Mouse (Mus musculus): Measurements from ENCODE around the gene Mecom. TPM values are rescaled to one million over a fixed set of nuclear protein-coding genes. Genes with fewer than 3 reads are reported as not detected.

Mecom gene
- polyA plus RNA-seq, 1 experiment, result 74.4 TPM

DNA sequence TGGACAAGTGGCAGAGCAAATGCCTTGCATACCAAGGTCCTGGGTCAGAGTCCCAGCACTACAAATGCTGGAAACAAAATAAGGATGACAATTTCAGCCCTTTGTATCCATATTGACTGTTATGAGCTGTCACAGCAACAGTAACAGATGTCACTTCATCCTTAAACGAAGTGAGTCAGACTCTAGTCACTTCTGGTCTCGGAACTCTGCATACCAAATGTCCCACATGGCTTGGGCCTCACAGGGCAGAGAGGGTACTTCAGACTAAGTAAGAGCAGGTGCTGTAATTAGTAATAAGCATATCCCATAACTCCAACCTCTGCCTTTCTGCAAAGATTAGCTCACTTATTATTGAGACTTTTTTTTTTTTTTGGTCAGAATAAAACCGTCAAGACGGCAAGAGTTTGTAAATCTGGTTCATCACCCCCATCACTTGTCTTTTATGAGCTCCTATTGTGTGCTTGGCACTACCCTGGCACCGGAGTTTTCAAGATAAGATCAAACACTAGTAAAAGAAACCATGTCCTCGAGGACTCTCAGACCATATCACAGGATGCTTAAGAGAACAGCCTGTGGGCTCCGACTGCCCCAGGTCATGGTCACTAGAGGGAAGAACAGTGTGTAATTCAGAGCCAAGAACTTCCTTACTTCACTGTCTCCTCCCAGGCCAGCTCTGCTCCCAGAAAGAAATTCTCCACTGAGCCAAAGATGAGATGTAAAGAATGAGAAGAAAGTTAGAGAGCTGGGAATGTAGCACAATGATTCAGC is 79.6 kb downstream of the Mecom start:
- Histone ChIP-seq H3K4me1 (ENCODE audit: control insufficient read depth, insufficient read depth, low read length) (0 out of 2 replicates have a peak, but pooled peaks cover 2% of the 10 kb centered on the region), H3K27ac (ENCODE audit: insufficient read depth, low read length) (no peak overlapping the region), H3K4me3 (ENCODE audit: insufficient read depth, low read length) (no peak overlapping the region)
- no peak for TF ChIP-seq POLR2A (IDR thresholded peaks at IDR 0.05; ENCODE audit: low read depth, low read length)
- TF ChIP-seq CTCF (IDR thresholded peaks at IDR 0.05; ENCODE audit: borderline replicate concordance, insufficient read depth, low read length), result no peak

- Histone ChIP-seq H3K27ac (ENCODE audit: insufficient read depth, low read length) (no peak overlapping the region), H3K4me1 (ENCODE audit: control insufficient read depth, insufficient read depth, low read length) (0 out of 2 replicates have a peak, but pooled peaks cover 2% of the 10 kb centered on the region), H3K4me3 (ENCODE audit: insufficient read depth, low read length) (no peak overlapping the region)
- TF ChIP-seq CTCF (IDR thresholded peaks at IDR 0.05; ENCODE audit: borderline replicate concordance, insufficient read depth, low read length), result no peak
- TF ChIP-seq POLR2A (IDR thresholded peaks at IDR 0.05; ENCODE audit: low read depth, low read length), result no peak
Measured at GRCm38 (mm10) chr3:30466031-30466650, 81.7 kb downstream of the Mecom start.

DNA sequence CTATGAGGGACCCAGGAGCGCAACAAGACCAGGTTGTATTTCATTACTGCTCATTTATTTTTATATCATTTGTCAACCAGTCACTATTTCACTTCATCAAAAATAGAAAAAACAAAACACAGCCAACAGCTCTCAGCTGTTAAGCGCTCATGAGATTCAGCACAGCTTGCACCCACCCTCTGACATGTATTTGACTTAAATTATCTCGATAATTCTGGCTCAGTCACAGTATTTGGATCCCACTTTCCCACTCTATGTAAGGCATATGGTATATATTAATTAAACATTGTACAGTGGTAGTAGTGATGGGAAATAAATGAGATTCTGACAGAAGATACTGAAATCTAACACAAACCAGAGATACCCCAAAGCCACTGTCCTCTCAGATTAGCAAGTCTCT is 83.3 kb downstream of the Mecom start:
- Histone ChIP-seq H3K4me1 (ENCODE audit: control insufficient read depth, insufficient read depth, low read length) (0 out of 2 replicates have a peak, but pooled peaks cover 2% of the 10 kb centered on the region), H3K4me3 (ENCODE audit: insufficient read depth, low read length) (no peak overlapping the region)
- no peak for TF ChIP-seq CTCF (IDR thresholded peaks at IDR 0.05; ENCODE audit: borderline replicate concordance, insufficient read depth, low read length)
- no peak for TF ChIP-seq POLR2A (IDR thresholded peaks at IDR 0.05; ENCODE audit: low read depth, low read length)

GRCm38 (mm10) chr3:30461831-30462230 is 86.0 kb downstream of the Mecom start:
- Histone ChIP-seq H3K4me1 (ENCODE audit: control insufficient read depth, insufficient read depth, low read length) (no peaks in the 10 kb centered on the region), H3K27ac (ENCODE audit: insufficient read depth, low read length) (no peak overlapping the region), H3K4me3 (ENCODE audit: insufficient read depth, low read length) (no peak overlapping the region)
- TF ChIP-seq POLR2A (IDR thresholded peaks at IDR 0.05; ENCODE audit: low read depth, low read length) (no peak), CTCF (IDR thresholded peaks at IDR 0.05; ENCODE audit: borderline replicate concordance, insufficient read depth, low read length) (no peak)

More for the DNA sequence above, 83.3 kb downstream of the Mecom start:
- no peak overlapping the region for H3K27ac ChIP-seq (ENCODE audit: insufficient read depth, low read length)

DNA sequence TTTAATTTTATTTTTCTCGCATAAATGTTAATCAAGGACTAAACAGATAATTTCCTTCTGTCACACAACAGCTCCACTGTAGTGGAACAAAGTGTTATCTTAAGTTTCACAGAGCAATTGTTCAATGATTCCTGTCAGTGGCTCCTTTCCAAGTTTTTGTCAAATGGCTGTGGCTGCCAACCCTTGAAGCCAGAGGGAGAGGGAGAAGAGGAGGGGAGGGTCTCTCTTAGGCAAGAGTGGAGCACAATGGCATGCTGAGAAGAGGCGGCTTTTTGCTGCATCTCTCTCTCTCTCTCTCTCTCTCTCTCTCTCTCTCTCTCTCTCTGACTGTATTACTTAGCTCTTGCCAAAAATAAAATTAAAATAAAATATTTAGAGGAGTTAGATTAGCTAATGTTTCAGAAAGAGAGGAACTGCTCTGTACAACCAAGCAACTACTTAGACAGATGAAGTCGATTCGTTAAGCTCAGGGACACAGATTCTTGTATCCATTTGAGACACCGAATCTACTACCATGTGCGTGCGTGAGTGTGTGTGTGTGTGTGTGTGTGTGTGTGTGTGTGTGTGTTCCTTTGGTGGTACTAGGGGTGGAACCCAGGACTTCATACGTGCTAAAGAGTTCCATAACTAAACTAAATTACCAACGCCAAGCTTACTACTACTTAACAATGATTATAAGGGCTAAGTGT is 86.8 kb downstream of the Mecom start:
- no peak for TF ChIP-seq CTCF (IDR thresholded peaks at IDR 0.05; ENCODE audit: borderline replicate concordance, insufficient read depth, low read length)
- TF ChIP-seq POLR2A (IDR thresholded peaks at IDR 0.05; ENCODE audit: low read depth, low read length), result no peak
- Histone ChIP-seq H3K4me3 (ENCODE audit: insufficient read depth, low read length) (no peak overlapping the region), H3K4me1 (ENCODE audit: control insufficient read depth, insufficient read depth, low read length) (no peaks in the 10 kb centered on the region), H3K27ac (ENCODE audit: insufficient read depth, low read length) (no peak overlapping the region)

DNA sequence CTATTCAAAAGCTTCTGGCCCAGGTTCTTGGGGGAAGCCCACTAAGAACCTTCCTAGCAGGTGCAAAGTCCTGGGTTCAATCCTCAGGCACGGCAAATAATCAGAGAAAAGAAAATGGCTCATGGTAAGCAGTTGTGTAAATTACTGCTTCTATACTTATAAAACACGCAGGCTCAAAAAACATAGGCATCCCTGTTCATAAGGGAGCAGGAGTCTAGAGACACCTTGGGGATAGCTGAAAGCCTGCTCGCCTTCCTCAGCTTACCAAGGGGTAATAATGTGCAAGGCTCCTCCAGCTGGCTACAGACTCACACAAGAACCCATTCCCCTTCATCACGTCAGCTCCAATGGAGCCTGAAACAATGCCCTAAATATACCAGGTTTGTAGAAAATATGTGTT is 88.2 kb downstream of the Mecom start:
- no peak overlapping the region for H3K4me3 ChIP-seq (ENCODE audit: insufficient read depth, low read length)
- no peaks in the 10 kb centered on the region for H3K4me1 ChIP-seq (ENCODE audit: control insufficient read depth, insufficient read depth, low read length)
- TF ChIP-seq CTCF (IDR thresholded peaks at IDR 0.05; ENCODE audit: borderline replicate concordance, insufficient read depth, low read length) (no peak), POLR2A (IDR thresholded peaks at IDR 0.05; ENCODE audit: low read depth, low read length) (no peak)
- no peak overlapping the region for H3K27ac ChIP-seq (ENCODE audit: insufficient read depth, low read length)

DNA sequence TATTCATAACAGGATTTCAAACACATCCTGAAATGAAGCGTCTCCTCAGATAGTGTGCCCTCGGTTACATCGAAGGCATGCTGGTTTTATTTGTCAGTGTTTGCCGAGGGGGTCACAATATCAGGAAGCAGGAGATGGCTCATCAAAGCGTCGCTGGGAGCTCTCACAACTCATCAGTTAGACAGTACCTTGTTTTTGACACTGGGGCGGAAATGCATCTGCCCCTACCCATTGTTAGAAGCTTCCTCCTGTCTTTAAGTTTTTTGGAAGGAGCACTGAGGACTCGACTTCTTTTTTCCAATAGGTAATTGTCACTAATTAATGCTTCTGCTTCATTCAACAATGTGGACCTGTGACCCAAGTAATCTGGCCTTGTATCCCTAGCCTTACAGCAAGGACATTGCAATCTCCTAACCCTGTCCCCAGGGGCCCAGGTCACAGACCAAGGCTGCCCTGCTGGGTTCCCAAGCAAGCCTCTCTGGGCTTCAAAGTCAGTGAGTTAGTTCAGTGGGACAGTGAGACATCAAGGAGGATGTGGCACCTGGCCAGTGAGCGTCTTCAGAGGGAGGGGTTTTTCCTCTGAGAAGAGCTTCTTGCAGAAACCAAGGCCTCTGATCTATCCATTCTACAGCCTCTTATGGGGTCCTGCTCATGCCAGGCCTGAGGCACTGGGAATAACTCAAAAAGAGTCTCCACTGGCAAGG is 89.7 kb downstream of the Mecom start:
- H3K4me1 ChIP-seq (ENCODE audit: control insufficient read depth, insufficient read depth, low read length), result peaks cover 1% of the 10 kb centered on the region; the same call in 1 of the 2 replicates
- no peak overlapping the region for H3K4me3 ChIP-seq (ENCODE audit: insufficient read depth, low read length)
- H3K27ac ChIP-seq (ENCODE audit: insufficient read depth, low read length), result no peak overlapping the region
- TF ChIP-seq POLR2A (IDR thresholded peaks at IDR 0.05; ENCODE audit: low read depth, low read length), result no peak
- no peak for TF ChIP-seq CTCF (IDR thresholded peaks at IDR 0.05; ENCODE audit: borderline replicate concordance, insufficient read depth, low read length)

DNA sequence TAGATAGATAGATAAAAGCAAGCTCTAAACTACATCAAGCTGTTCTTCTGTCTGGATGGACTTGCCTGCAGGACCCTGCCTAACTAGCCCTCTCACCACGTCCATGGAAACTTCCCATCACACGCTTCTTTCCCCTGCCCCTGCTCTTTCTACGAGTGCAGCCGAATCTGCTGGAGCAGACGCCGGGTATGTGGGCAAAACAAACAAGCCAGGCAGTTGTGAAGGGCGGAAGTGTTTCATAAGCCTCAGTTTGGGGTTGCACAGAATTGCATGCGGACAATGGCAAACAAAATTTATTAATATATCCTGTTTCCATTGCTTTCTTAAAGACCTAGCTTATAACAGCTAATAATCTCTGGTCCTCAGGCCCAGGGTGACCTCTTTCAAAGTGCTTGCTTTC is 91.9 kb downstream of the Mecom start:
- H3K27ac ChIP-seq (ENCODE audit: insufficient read depth, low read length), result no peak overlapping the region
- H3K4me3 ChIP-seq (ENCODE audit: insufficient read depth, low read length), result no peak overlapping the region
- no peak for TF ChIP-seq POLR2A (IDR thresholded peaks at IDR 0.05; ENCODE audit: low read depth, low read length)
- TF ChIP-seq CTCF (IDR thresholded peaks at IDR 0.05; ENCODE audit: borderline replicate concordance, insufficient read depth, low read length), result no peak
- peaks cover 3% of the 10 kb centered on the region; the same call in 1 of the 2 replicates for H3K4me1 ChIP-seq (ENCODE audit: control insufficient read depth, insufficient read depth, low read length)
